Mouse (Mus musculus) adrenal gland (tissue): ENCODE measurements at regions not wholly inside any gene's neighbourhood (a gene's known extent, or its start where the extent isn't known, plus 50 kb on each side); places are given as distances from the start of the nearest gene placed in this dataset.

ENCODE experiments used
- intact Hi-C: fragments of 180-260 bp; cut with DNase I; formaldehyde crosslinking; loops from one replicate; pipeline ENCODE4 v1.15.1; 2025

DNA sequence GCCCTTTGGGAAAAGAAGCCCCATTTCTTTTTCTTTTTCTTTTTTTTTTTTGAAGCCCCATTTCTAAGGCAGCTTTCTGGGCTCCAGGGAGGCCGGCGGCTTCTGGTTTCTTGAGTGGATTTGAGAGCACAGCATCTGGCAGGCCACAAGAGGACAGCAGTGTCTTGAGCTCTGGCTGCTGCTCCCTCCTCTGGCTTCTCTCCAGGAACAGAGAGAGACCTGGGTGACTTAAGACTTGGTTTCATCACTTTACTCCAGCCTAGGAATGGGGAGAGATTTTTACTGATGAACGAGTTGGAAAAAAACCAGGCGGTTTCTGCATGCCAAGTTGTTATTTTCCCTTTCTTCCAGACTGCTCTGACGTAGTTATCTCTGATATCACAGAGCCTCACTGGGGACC lies 233.7 kb downstream of the Gm5447 start:
- intact Hi-C loops: loop anchor here (2.0 to 10.0 kb wide), 2 partner anchors 113 to 411 kb away; no protein-coding TSS in a partner anchor

DNA sequence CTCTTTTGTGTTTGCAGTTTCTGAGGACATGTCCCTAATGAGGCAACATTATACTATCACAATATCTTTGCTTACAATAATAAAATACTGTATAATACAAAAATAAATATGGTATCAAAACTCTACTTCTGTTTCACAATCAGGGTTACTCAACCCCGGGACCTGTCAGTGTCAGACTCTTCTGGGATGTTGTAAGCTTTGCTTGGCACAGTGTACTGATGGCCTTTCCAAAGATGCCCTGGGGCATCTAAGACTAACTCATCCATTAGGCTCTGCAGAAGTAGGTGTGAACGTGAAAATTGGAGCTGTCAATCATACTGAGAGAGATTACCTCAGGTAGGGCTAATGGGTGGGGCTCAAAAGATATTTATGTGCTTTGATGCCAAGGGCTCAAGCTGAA lies 249.0 kb downstream of the Gm5447 start:
- intact Hi-C loops: no loop called here

- intact Hi-C loops: no loop called here
Measured at GRCm38 (mm10) chr13:31240546-31240945, 266.5 kb downstream of the Gm5447 start.

GRCm38 (mm10) chr13:31248996-31249395 lies 275.0 kb downstream of the Gm5447 start:
- intact Hi-C loops: no loop called here

DNA sequence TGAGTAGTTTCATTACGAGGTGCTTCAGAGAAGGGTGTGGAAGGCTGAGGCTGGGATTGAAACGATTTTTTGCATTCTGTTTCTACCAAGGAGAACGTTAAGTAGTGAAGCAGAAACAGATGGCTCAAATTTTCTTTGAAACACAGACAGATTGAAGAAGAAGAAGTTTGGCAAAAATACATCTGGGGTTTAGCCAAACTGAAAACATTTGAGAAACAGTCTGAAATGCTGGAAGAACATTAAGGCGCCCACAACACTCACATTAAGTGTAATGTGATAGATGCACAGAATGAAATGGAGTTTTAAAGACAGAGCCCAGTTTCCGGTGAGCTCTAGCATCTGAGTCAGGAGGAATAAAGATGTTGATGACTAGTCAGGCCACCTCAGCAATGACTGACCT lies 275.5 kb downstream of the Gm5447 start:
- intact Hi-C loops: no loop called here

- intact Hi-C loops: no loop called here
Measured at GRCm38 (mm10) chr13:31254016-31254415, 280.0 kb downstream of the Gm5447 start.

DNA sequence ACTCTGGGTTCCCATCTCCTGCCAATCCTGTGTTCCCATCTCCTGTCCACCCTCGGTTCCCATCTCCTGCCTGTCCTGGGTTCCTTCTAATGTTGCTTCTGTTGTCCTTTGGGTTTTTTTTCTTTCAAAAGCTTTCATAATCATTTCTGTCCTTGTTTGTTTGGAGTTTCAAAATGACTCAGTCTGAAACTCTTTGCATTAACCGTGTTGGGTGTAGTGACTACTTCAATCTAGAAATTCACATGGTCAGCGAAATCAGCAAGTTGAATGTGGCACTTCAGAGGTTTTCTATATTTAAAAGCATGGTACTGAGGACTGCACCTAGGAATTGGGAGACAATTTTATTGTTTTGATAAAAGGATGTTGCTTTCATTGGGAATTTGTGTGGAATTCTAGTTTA lies 280.7 kb downstream of the Gm5447 start:
- intact Hi-C loops: no loop called here

DNA sequence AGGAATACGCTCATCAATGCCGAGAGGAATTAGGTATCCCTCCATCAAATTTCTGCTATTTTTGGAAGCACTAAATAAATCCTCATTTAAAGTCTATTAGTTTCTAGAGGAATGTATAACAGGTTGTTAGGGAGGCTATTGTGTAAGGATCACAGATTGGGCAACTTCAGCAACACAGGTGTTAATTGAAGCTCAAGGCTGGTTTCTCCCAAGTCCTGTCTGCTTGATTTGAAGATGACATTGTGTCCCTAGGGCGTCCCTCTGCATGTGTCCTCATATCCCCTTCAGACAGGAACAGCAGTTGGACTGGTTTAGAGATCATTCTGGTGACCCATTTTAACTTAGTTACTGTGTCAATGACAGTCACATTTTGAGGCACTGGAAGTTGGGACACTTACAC lies 281.5 kb downstream of the Gm5447 start:
- intact Hi-C loops: no loop called here

GRCm38 (mm10) chr13:31267865-31268264 lies 288.1 kb upstream of the Foxq1 start:
- intact Hi-C loops: no loop called here

DNA sequence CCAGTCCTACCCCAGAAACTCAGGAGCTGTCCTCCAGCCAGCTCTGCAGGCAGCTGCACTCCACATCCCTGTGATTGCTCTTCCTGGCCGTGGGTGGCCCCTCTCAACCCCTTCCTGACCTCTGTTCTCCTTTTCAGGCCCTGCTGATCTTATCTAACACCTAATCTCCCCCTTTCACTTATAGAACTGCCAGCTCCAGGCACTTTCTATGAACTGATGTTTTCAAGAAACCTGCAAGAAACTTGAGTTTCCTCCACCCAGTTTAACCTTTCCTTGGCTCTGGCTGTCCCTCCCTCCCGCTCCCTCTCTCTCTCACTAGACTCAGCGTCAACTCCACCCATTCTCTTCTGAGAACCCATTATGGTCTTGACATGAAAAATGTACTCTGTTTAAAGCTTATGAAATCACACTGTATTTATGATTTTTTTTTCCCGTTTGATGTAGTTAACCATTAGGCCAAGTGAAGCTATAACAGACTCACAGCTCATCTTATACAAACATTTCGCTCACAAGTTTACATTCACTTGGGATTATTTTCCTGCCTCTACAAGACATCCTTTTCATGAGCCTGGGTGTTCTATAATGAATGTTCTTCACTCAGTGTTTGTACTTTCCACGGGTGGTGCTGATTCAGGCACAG lies 279.8 kb upstream of the Foxq1 start:
- intact Hi-C loops: no loop called here

DNA sequence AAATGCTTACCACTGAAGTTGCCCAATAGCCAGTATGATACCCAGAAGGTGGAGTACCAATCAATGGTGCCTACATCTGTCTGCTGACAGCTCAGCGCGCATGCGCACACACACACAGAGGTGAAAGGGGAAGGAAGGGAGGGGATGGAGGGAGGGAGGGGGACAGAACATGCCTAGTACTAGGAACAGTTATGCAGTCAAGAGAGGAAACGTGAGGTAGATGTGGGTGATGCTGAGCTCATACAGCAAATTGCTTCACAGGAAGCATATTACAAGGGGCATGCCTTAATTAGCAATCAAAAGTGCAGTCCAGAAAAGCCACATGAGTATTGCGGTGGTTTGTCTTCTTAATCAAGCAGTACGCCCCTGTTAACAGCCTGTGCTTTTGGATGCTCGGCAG lies 265.3 kb upstream of the Foxq1 start:
- intact Hi-C loops: no loop called here

DNA sequence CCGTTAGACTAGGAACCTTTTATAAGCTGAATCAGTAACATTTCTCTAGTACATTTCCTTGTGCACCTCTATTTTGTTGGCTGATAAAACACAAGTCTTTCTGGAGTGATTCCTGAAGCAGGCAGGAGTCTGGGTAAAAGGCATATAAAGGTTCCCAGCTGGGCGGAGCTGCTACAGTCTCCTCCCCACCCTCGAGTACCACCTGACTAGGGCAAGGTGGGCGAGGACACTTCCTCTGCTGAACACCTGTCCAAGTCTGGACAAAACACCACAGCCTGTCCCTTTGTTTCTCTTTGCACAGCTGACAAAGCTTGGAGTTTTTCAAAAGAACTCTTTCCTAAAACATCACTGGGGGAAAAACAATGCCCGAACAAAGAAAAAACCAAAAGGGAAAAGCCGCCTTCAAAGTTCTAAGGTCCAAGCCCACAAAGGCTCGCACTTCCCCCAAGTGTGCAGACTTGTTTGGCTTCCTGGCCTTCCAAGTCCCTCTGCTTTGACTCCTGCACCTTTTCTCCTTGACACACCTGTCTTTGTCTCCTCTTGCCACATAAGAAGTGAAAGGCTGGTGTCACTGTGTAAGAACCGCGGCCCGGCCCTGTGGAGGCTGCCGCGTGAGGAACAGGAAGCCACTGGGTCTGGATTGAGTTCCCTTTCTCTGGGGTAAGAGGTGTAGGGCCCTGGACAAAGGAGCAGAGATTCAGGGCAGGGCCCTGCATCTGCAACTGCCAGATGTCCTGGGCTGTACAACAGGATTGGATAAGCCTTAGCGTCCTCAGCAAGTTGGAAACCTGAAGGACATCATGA lies 263.1 kb upstream of the Foxq1 start:
- intact Hi-C loops: no loop called here

GRCm38 (mm10) chr13:31294011-31294410 lies 261.9 kb upstream of the Foxq1 start:
- intact Hi-C loops: no loop called here

DNA sequence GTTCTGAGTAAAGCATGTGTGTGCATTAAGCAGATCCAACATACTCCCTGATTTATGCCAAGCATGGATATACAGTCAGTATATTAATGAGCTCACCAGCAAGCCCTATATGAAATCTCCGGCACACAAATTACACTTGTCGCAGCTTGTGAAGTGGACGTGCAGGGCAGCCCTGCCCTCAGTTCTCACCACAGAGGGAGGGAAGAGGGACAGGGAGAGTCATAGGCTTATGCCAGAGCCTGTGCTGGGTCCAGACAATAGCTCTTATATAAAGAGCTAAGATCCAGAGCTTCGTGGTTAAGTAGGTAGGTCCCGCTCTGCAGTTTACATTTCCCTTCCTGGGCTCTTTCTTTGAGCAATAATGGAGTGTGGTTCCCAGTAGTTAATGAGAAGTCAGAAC lies 252.7 kb upstream of the Foxq1 start:
- intact Hi-C loops: no loop called here

- intact Hi-C loops: no loop called here
Measured at GRCm38 (mm10) chr13:31304286-31304865, 251.6 kb upstream of the Foxq1 start.

DNA sequence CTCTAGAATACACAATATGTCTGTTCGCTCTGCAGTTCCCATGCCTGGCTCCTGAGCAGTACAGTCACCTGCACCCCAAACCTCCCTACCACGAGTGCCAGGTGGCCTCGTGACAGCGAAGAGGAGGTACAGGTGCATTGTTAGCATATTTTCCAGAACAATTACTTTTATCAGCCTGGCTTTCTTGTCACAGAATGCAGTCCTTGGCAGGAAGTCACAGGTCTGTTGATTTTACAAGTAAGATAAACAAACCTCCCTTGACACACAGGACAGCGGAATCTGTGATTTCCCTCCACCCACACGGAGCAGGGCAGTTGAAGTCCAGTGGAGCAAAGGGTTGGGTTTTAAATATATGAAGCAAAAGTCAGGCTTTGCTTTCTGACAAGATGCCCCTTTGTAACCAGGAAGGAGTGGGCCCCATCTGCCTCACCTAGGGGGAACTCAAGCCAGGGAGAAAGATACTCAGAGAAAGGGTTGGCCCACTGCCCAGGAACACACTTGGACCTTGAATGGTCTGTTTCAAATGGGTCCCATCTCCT lies 246.8 kb upstream of the Foxq1 start:
- intact Hi-C loops: no loop called here

- intact Hi-C loops: no loop called here
Measured at GRCm38 (mm10) chr13:31312772-31313171, 243.2 kb upstream of the Foxq1 start.

GRCm38 (mm10) chr13:31313821-31314220 lies 242.1 kb upstream of the Foxq1 start:
- intact Hi-C loops: no loop called here

DNA sequence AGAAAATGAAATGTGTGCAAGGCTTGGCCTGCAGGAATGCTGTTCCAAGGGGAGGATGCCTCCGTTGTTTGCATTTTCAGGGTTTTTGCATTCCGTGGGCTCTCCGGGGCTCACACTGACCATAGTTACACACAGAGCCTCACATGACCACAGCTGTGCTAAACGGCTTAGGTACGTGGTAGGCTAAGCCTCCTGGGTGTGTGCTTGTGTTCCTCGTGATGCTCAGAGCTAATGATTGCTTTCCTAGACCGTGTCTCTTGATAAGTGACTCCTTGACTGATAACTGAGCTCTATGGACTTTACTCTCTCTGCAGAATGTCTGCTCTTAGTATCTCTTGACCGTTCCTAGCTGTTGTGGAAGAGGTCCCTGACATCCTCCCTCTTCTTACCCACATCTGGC lies 238.9 kb upstream of the Foxq1 start:
- intact Hi-C loops: no loop called here

- intact Hi-C loops: no loop called here
Measured at GRCm38 (mm10) chr13:31318008-31318407, 237.9 kb upstream of the Foxq1 start.

GRCm38 (mm10) chr13:31321411-31321810 lies 234.5 kb upstream of the Foxq1 start:
- intact Hi-C loops: no loop called here

DNA sequence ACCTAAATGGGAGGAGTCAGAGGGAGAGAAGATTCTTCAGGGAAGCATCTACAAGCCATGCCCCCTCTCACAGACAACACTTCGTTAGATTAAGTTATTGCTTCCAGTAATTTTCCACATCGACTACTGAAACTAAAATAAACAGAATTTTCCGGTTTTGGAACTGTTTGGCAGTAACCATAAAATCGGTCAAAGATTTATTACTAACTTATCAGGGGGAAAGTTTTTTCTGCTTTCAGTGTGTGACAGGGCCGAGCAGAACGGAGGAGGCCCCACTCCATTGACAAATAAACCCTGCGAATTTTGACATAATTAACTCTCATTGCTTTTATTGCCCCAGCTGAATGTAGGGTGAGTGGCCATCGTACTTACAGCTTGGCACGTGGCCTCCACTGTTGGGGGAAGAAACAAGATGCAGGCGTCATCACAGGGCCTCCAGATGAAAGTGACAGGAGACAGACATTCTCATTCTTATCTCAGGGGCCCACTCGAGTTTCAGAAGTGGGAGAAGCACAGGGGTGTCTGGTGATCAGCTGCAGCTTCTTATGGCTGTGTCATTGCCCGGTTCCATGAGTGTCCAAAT lies 229.6 kb upstream of the Foxq1 start:
- intact Hi-C loops: no loop called here
